Mouse (Mus musculus) urinary bladder, adult 2 months (tissue): ENCODE measurements around the gene Prkcb. TPM values are rescaled to one million over a fixed set of nuclear protein-coding genes. Genes with fewer than 3 reads are reported as not detected.

ENCODE experiments used
- DNase-seq: peaks from one replicate; pipeline ENCODE4 v3.0.0; 2022; ENCODE audit warnings: low spot score
- polyA plus RNA-seq: library from polyadenylated mRNA; depleted of rRNA; stranded (reverse); fragments of >200 nt; gene quantifications from 2 replicates; pipeline ENCODE4 v1.2.3, GENCODE M21; 2012

Prkcb gene
- polyA plus RNA-seq, 1 experiment: 121 TPM

GRCm38 (mm10) chr7:122322038-122322690, 33.6 kb downstream of the Prkcb start:
- no peak for DNase-seq

GRCm38 (mm10) chr7:122327942-122328341, 39.4 kb downstream of the Prkcb start:
- DNase-seq: no peak

GRCm38 (mm10) chr7:122328466-122328865, 39.9 kb downstream of the Prkcb start:
- no peak for DNase-seq

- no peak for DNase-seq
Observed at GRCm38 (mm10) chr7:122329588-122329987, 41.0 kb downstream of the Prkcb start.

GRCm38 (mm10) chr7:122333686-122334085, 45.1 kb downstream of the Prkcb start:
- DNase-seq: no peak

GRCm38 (mm10) chr7:122337302-122337701, 48.8 kb downstream of the Prkcb start:
- no peak for DNase-seq

GRCm38 (mm10) chr7:122338055-122338454, 49.5 kb downstream of the Prkcb start:
- no peak for DNase-seq

- DNase-seq: no peak
Observed at GRCm38 (mm10) chr7:122339476-122339875, 50.9 kb downstream of the Prkcb start.

GRCm38 (mm10) chr7:122341813-122342212, 53.3 kb downstream of the Prkcb start:
- no peak for DNase-seq

- no peak for DNase-seq
Observed at GRCm38 (mm10) chr7:122344656-122345055, 56.1 kb downstream of the Prkcb start.

- no peak for DNase-seq
Observed at GRCm38 (mm10) chr7:122346251-122347242, 58.0 kb downstream of the Prkcb start.

GRCm38 (mm10) chr7:122347433-122347832, 58.9 kb downstream of the Prkcb start:
- DNase-seq: no peak

- DNase-seq: no peak
Observed at GRCm38 (mm10) chr7:122349961-122350360, 61.4 kb downstream of the Prkcb start.

GRCm38 (mm10) chr7:122350741-122351140, 62.2 kb downstream of the Prkcb start:
- no peak for DNase-seq

- DNase-seq: no peak
Observed at GRCm38 (mm10) chr7:122351816-122352215, 63.3 kb downstream of the Prkcb start.

GRCm38 (mm10) chr7:122352566-122353277, 64.2 kb downstream of the Prkcb start:
- no peak for DNase-seq

- no peak for DNase-seq
Observed at GRCm38 (mm10) chr7:122353329-122353728, 64.8 kb downstream of the Prkcb start.

- no peak for DNase-seq
Observed at GRCm38 (mm10) chr7:122356941-122357340, 68.4 kb downstream of the Prkcb start.

GRCm38 (mm10) chr7:122357847-122358246, 69.3 kb downstream of the Prkcb start:
- no peak for DNase-seq

- no peak for DNase-seq
Observed at GRCm38 (mm10) chr7:122366635-122367034, 78.1 kb downstream of the Prkcb start.

- DNase-seq: no peak
Observed at GRCm38 (mm10) chr7:122367303-122368007, 78.9 kb downstream of the Prkcb start.

GRCm38 (mm10) chr7:122370488-122370887, 81.9 kb downstream of the Prkcb start:
- no peak for DNase-seq
